Mouse (Mus musculus) T-cell, adult 2 months (primary cell): ENCODE measurements around the gene Ppef2.
A peak's percentile ranks its signal among the peaks of the same experiment; 100 is the strongest.

Experiments used
- DNase-seq: peaks from one replicate; pipeline ENCODE4 v3.0.0; 2022; ENCODE audit warnings: low spot score

Gene Ppef2

GRCm38 (mm10) chr5:92195716-92196115 lies 60.4 kb downstream of the Ppef2 start:
- DNase-seq, result peak; percentile 7

GRCm38 (mm10) chr5:92188881-92189483 lies 67.1 kb downstream of the Ppef2 start:
- DNase-seq, result no peak

GRCm38 (mm10) chr5:92183071-92183830 lies 72.8 kb downstream of the Ppef2 start:
- peak; percentile 31 for DNase-seq
